Mouse (Mus musculus): ENCODE data around the gene Bhmt2. TPM values are rescaled to one million over a fixed set of nuclear protein-coding genes. Genes with fewer than 3 reads are reported as not detected.

Gene Bhmt2
- polyA plus RNA-seq, 1 experiment from 2014 or later = not detected

GRCm38 (mm10) chr13:93673296-93673695 lies 806 bp downstream of the Bhmt2 start:
- Histone ChIP-seq H3K4me2 (ENCODE audit: low read depth, low read length) (no peak overlapping the region), H3K9ac (ENCODE audit: low read depth, low read length) (no peak overlapping the region), H3K9me3 (ENCODE audit: control insufficient read depth, low read length) (no peaks in the 10 kb centered on the region), H3K4me1 (ENCODE audit: control insufficient read depth, insufficient read depth, low read length) (no peaks in the 10 kb centered on the region), H3K4me3 (ENCODE audit: low read depth, low read length) (no peak overlapping the region), H3K27me3 (replicated peaks; ENCODE audit: control insufficient read depth, insufficient read depth, low read length) (peaks cover 13% of the 10 kb centered on the region; the same call in 1 of the 2 replicates), H3K36me3 (ENCODE audit: control insufficient read depth, insufficient read depth, low read length) (no peaks in the 10 kb centered on the region), H3K27ac (replicated peaks; ENCODE audit: low read depth, low read length) (no peak overlapping the region)
- WGBS = 69% methylated on average over 2 of the region's 2 CpGs
- ATAC-seq (ENCODE audit: low read depth) (no peak), DNase-seq (ENCODE audit: low spot score) (no peak)

GRCm38 (mm10) chr13:93672371-93672770 lies 1.7 kb downstream of the Bhmt2 start:
- Histone ChIP-seq H3K9me3 (ENCODE audit: control insufficient read depth, low read length) (no peaks in the 10 kb centered on the region), H3K27ac (replicated peaks; ENCODE audit: low read depth, low read length) (no peak overlapping the region), H3K4me3 (ENCODE audit: low read depth, low read length) (no peak overlapping the region), H3K27me3 (replicated peaks; ENCODE audit: control insufficient read depth, insufficient read depth, low read length) (peaks cover 13% of the 10 kb centered on the region; the same call in 1 of the 2 replicates), H3K9ac (ENCODE audit: low read depth, low read length) (no peak overlapping the region), H3K36me3 (ENCODE audit: control insufficient read depth, insufficient read depth, low read length) (no peaks in the 10 kb centered on the region), H3K4me2 (ENCODE audit: low read depth, low read length) (no peak overlapping the region), H3K4me1 (ENCODE audit: control insufficient read depth, insufficient read depth, low read length) (no peaks in the 10 kb centered on the region)
- no peak for ATAC-seq (ENCODE audit: low read depth)
- no peak for DNase-seq (ENCODE audit: low spot score)
- 91% methylated on average over 4 of the region's 4 CpGs for WGBS

- no peaks in the 10 kb centered on the region for H3K27me3 ChIP-seq (replicated peaks; ENCODE audit: control insufficient read depth, insufficient read depth, low read length)
Observed at GRCm38 (mm10) chr13:93667586-93667985, 6.5 kb downstream of the Bhmt2 start.

GRCm38 (mm10) chr13:93657941-93658340 lies 16.2 kb downstream of the Bhmt2 start:
- 82% methylated on average over 5 of the region's 5 CpGs for WGBS
- ATAC-seq (ENCODE audit: low read depth) (no peak), DNase-seq (ENCODE audit: low spot score) (no peak)
- H3K4me2 ChIP-seq (ENCODE audit: low read depth, low read length) = no peak overlapping the region
- H3K9me3 ChIP-seq (ENCODE audit: control insufficient read depth, low read length) = no peaks in the 10 kb centered on the region
- no peaks in the 10 kb centered on the region for H3K36me3 ChIP-seq (ENCODE audit: control insufficient read depth, insufficient read depth, low read length)
- no peak overlapping the region for H3K4me3 ChIP-seq (ENCODE audit: low read depth, low read length)
- H3K4me1 ChIP-seq (ENCODE audit: control insufficient read depth, insufficient read depth, low read length) = no peaks in the 10 kb centered on the region
- H3K9ac ChIP-seq (ENCODE audit: low read depth, low read length) = no peak overlapping the region
- no peak overlapping the region for H3K27ac ChIP-seq (replicated peaks; ENCODE audit: low read depth, low read length)
- H3K27me3 ChIP-seq (replicated peaks; ENCODE audit: control insufficient read depth, insufficient read depth, low read length) = no peaks in the 10 kb centered on the region

More at GRCm38 (mm10) chr13:93667586-93667985, 6.5 kb downstream of the Bhmt2 start:
- Histone ChIP-seq H3K27ac (replicated peaks; ENCODE audit: low read depth, low read length) (no peak overlapping the region), H3K4me3 (ENCODE audit: low read depth, low read length) (no peak overlapping the region), H3K9ac (ENCODE audit: low read depth, low read length) (no peak overlapping the region), H3K4me1 (ENCODE audit: control insufficient read depth, insufficient read depth, low read length) (no peaks in the 10 kb centered on the region), H3K36me3 (ENCODE audit: control insufficient read depth, insufficient read depth, low read length) (no peaks in the 10 kb centered on the region), H3K4me2 (ENCODE audit: low read depth, low read length) (no peak overlapping the region), H3K9me3 (ENCODE audit: control insufficient read depth, low read length) (no peaks in the 10 kb centered on the region)
- DNase-seq (ENCODE audit: low spot score) (no peak), ATAC-seq (ENCODE audit: low read depth) (no peak)
- WGBS = 80% methylated on average over 4 of the region's 4 CpGs

GRCm38 (mm10) chr13:93653382-93653781 lies 20.7 kb downstream of the Bhmt2 start:
- Histone ChIP-seq H3K27me3 (replicated peaks; ENCODE audit: control insufficient read depth, insufficient read depth, low read length) (no peaks in the 10 kb centered on the region), H3K9me3 (ENCODE audit: control insufficient read depth, low read length) (no peaks in the 10 kb centered on the region), H3K9ac (ENCODE audit: low read depth, low read length) (no peak overlapping the region), H3K36me3 (ENCODE audit: control insufficient read depth, insufficient read depth, low read length) (no peaks in the 10 kb centered on the region), H3K27ac (replicated peaks; ENCODE audit: low read depth, low read length) (no peak overlapping the region), H3K4me3 (ENCODE audit: low read depth, low read length) (no peak overlapping the region), H3K4me2 (ENCODE audit: low read depth, low read length) (no peak overlapping the region), H3K4me1 (ENCODE audit: control insufficient read depth, insufficient read depth, low read length) (no peaks in the 10 kb centered on the region)
- 91% methylated on average over 6 of the region's 6 CpGs for WGBS
- DNase-seq (ENCODE audit: low spot score) = no peak
- no peak for ATAC-seq (ENCODE audit: low read depth)

- no peak overlapping the region for H3K4me3 ChIP-seq (ENCODE audit: low read depth, low read length)
- no peak for ATAC-seq (ENCODE audit: low read depth)
- H3K9me3 ChIP-seq (ENCODE audit: control insufficient read depth, low read length) = no peaks in the 10 kb centered on the region
- H3K36me3 ChIP-seq (ENCODE audit: control insufficient read depth, insufficient read depth, low read length) = no peaks in the 10 kb centered on the region
- WGBS = 83% methylated on average over 7 of the region's 7 CpGs
- H3K4me2 ChIP-seq (ENCODE audit: low read depth, low read length) = no peak overlapping the region
- H3K27ac ChIP-seq (replicated peaks; ENCODE audit: low read depth, low read length) = no peak overlapping the region
- H3K9ac ChIP-seq (ENCODE audit: low read depth, low read length) = no peak overlapping the region
- DNase-seq (ENCODE audit: low spot score) = no peak
- H3K27me3 ChIP-seq (replicated peaks; ENCODE audit: control insufficient read depth, insufficient read depth, low read length) = no peaks in the 10 kb centered on the region
- H3K4me1 ChIP-seq (ENCODE audit: control insufficient read depth, insufficient read depth, low read length) = no peaks in the 10 kb centered on the region
Observed at GRCm38 (mm10) chr13:93648387-93649130, 25.5 kb downstream of the Bhmt2 start.

- Histone ChIP-seq H3K27ac (replicated peaks; ENCODE audit: low read depth, low read length) (no peak overlapping the region), H3K9ac (ENCODE audit: low read depth, low read length) (no peak overlapping the region), H3K36me3 (ENCODE audit: control insufficient read depth, insufficient read depth, low read length) (no peaks in the 10 kb centered on the region), H3K27me3 (replicated peaks; ENCODE audit: control insufficient read depth, insufficient read depth, low read length) (no peaks in the 10 kb centered on the region), H3K4me1 (ENCODE audit: control insufficient read depth, insufficient read depth, low read length) (no peaks in the 10 kb centered on the region), H3K9me3 (ENCODE audit: control insufficient read depth, low read length) (no peaks in the 10 kb centered on the region), H3K4me2 (ENCODE audit: low read depth, low read length) (no peak overlapping the region), H3K4me3 (ENCODE audit: low read depth, low read length) (no peak overlapping the region)
- ATAC-seq (ENCODE audit: low read depth) (no peak), DNase-seq (ENCODE audit: low spot score) (no peak)
- WGBS = 54% methylated on average over 4 of the region's 4 CpGs
Observed at GRCm38 (mm10) chr13:93639636-93640035, 34.5 kb downstream of the Bhmt2 start.

- 67% methylated on average over 19 of the region's 19 CpGs for WGBS
- Histone ChIP-seq H3K36me3 (ENCODE audit: control insufficient read depth, insufficient read depth, low read length) (no peaks in the 10 kb centered on the region), H3K4me1 (ENCODE audit: control insufficient read depth, insufficient read depth, low read length) (no peaks in the 10 kb centered on the region), H3K27ac (replicated peaks; ENCODE audit: low read depth, low read length) (no peak within 1 kb of the TSS), H3K27me3 (replicated peaks; ENCODE audit: control insufficient read depth, insufficient read depth, low read length) (no peaks in the 10 kb centered on the region), H3K4me3 (ENCODE audit: low read depth, low read length) (no peak within 1 kb of the TSS), H3K4me2 (ENCODE audit: low read depth, low read length) (no peak within 1 kb of the TSS), H3K9ac (ENCODE audit: low read depth, low read length) (no peak within 1 kb of the TSS), H3K9me3 (ENCODE audit: control insufficient read depth, low read length) (no peaks in the 10 kb centered on the region)
- DNase-seq (ENCODE audit: low spot score) = no peak
- no peak for ATAC-seq (ENCODE audit: low read depth)
Observed at GRCm38 (mm10) chr13:93637282-93638245, 36.5 kb downstream of the Bhmt2 start, which contains the start of gene Bhmt. Bhmt (minus strand) TSS chr13:93637961.
